Mouse (Mus musculus) kidney, embryonic 14.5 days (tissue): ENCODE measurements around the gene Gtf2h3. TPM values are rescaled to one million over a fixed set of nuclear protein-coding genes. Genes with fewer than 3 reads are reported as not detected.
A peak's percentile ranks its signal among the peaks of the same experiment; 100 is the strongest.
"Not testable (repeated sequence)": the region's sequence is repeated elsewhere in the genome, so short reads cannot be mapped to it uniquely, and the experiment has no call there.

Experiments
- ATAC-seq: fragments of 200-750 bp; cut with Nextera tagmentation; 2 replicates; pipeline ENCODE4 v1.8.0; 2017; ENCODE audit warnings: moderate number of reproducible peaks, mild to moderate bottlenecking, moderate TSS enrichment, moderate library complexity; ENCODE audit not compliant: low FRiP score, low TSS enrichment
- H3K27ac ChIP-seq: fragments of 300-500 bp; sonication (generic); 2 replicates; pipeline ENCODE4 v1.5.1; 2014; ENCODE audit warnings: low read depth, mild to moderate bottlenecking, low read length, moderate library complexity, mixed read lengths
- H3K27me3 ChIP-seq: fragments of 300-500 bp; sonication (generic); 2 replicates; pipeline ENCODE4 v1.6.1; 2014; ENCODE audit warnings: mild to moderate bottlenecking, low read length; ENCODE audit not compliant: control insufficient read depth, insufficient read depth
- H3K36me3 ChIP-seq: fragments of 300-500 bp; sonication (generic); 2 replicates; pipeline ENCODE4 v1.6.1; 2014; ENCODE audit warnings: low read length, mixed read lengths; ENCODE audit not compliant: control insufficient read depth, insufficient read depth
- H3K4me1 ChIP-seq: fragments of 300-500 bp; sonication (generic); 2 replicates; pipeline ENCODE4 v1.6.1; 2014; ENCODE audit warnings: low read length, mixed read lengths; ENCODE audit not compliant: control insufficient read depth, insufficient read depth
- H3K4me2 ChIP-seq: fragments of 300-500 bp; sonication (generic); replicated peaks from 2 replicates; pipeline ENCODE4 v1.6.1; 2014; ENCODE audit warnings: low read depth, mild to moderate bottlenecking, low read length
- H3K4me3 ChIP-seq: fragments of 300-500 bp; sonication (generic); 2 replicates; pipeline ENCODE4 v1.5.1; 2014; ENCODE audit warnings: mild to moderate bottlenecking, low read length
- H3K9ac ChIP-seq: fragments of 300-500 bp; sonication (generic); 2 replicates; pipeline ENCODE4 v1.6.1; 2014; ENCODE audit warnings: low read depth, mild to moderate bottlenecking, low read length, moderate library complexity
- H3K9me3 ChIP-seq: fragments of 300-500 bp; sonication (generic); 2 replicates; pipeline ENCODE4 v1.6.1; 2016; ENCODE audit warnings: low read length; ENCODE audit not compliant: control insufficient read depth
- WGBS: fragments of 180-500 bp; shearing (Covaris S2); extraction: QIAGEN DNeasy Blood & Tissue Kit; methylation state at CpG from one replicate; pipeline ENCODE4 v1.1.7; 2014; 5-methylcytosine and 5-hydroxymethylcytosine counted together
- polyA plus RNA-seq: library from polyadenylated mRNA; unstranded; fragments of >200 nt; fragmentation: Nextera tagmentation; extraction: Ambion mirVana; gene quantifications from 2 replicates; pipeline ENCODE4 v1.2.1, GENCODE M21; 2014

Gene Gtf2h3
- polyA plus RNA-seq, 1 experiment from 2014 or later: 79.8 TPM

DNA sequence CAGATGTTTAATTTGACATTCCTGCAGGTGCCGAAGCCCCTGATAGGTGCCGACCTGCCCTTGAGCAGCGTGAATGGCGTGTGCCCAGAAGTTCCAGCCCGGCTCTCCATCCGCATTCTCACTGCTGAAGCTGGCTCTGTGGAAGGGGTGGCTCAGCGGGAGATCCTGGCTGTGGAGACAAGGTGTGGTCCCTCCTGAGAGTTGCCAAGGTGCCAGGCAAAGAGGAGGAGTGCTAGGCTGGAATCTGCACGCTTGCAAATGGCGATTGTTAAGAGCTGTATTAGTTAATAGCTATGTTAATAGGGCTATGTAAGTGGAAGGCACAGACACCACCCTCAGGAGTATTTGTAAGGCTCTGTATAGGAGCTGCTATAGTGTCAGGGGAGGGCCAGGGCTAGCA lies 45.4 kb downstream of the Gtf2h3 start:
- Histone ChIP-seq H3K4me2 (no peak overlapping the region), H3K36me3 (no peaks in the 10 kb centered on the region), H3K9ac (no peak overlapping the region), H3K27me3 (no peaks in the 10 kb centered on the region), H3K9me3 (no peaks in the 10 kb centered on the region), H3K4me1 (peaks cover 3% of the 10 kb centered on the region; the same call in 1 of the 2 replicates), H3K27ac (no peak overlapping the region), H3K4me3 (no peak overlapping the region)
- ATAC-seq: no peak
- 94% methylated on average over 9 of the region's 9 CpGs for WGBS

DNA sequence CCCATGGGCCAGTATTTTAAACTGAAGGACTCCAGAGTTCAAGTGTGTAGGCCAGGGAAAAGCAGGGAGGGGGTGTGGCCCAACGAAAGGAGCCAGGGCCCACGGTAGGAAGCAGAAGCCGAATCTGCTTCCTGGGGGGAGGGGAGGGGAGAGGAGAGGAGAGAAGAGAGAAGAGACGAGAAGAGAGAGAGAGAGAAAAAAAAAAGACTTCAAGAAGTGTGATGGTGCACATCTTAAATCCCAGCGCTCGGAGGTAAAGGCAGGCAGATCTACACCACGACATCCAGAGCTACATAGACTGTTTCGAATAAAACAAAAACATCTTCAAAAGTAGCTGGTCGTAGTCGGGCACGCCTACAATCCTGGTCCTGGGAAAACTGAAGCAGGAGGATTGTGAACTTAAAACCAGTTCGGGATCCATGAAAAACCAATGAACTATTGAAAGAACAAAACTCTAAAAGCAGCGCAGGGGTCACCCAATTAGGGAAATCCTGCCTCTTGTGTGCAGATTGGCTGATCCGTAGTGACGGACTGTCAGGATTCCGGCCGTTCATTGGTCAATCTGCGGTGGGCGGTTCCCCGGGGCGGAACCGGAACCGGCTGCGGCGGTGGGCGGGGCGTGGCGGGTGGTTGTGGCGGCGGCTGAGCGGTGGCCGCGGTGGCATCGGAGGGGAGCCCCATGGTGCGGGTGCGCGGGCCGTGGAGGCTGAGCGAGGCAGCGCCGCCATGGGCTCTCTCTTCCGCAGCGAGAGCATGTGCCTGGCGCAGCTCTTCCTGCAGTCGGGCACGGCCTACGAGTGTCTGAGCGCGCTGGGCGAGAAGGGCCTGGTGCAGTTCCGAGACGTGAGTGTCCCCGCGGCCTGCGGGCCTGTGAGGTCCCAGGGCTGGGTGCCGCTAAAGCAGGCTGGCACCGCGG lies 49.8 kb downstream of the Gtf2h3 start, which contains the start of gene Atp6v0a2:
Gene Atp6v0a2 (plus strand): TSS at position 129 of the 916 bp plus-strand sequence.
- H3K9ac ChIP-seq: peak within 1 kb of the TSS; percentile 76
- H3K27ac ChIP-seq: peak within 1 kb of the TSS; percentile 80
- peaks cover 11% of the 10 kb centered on the region for H3K4me1 ChIP-seq
- H3K4me3 ChIP-seq: peak within 1 kb of the TSS; percentile 64
- under 1% methylated on average over 57 of the region's 58 CpGs for WGBS
- peak; percentile 96 for ATAC-seq
- peak within 1 kb of the TSS; percentile 63 for H3K4me2 ChIP-seq
- H3K36me3 ChIP-seq: peaks cover 4% of the 10 kb centered on the region; the same call in 1 of the 2 replicates
- H3K9me3 ChIP-seq: no peaks in the 10 kb centered on the region
- no peaks in the 10 kb centered on the region for H3K27me3 ChIP-seq

DNA sequence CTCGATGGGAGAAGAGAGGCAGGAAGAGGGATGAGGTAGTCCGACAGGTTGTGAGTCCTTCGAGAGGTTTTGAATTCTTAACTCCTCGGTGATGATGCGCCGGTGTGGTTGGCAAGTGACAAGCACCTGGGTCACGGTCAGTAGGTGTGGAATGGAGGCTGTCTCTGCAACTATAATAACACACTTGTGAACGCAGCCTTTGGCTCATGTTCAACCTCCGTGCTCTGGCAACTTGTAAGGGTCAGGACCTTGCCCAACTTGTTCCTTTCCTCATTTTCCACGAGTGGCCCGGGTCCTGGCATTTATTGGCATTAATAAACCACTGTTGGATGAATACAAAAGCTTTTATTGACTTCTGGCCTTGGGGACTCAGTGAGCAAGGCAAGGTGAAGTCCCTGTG lies 50.7 kb downstream of the Gtf2h3 start:
- Histone ChIP-seq H3K9ac (peak overlapping the region; percentile 76), H3K9me3 (no peaks in the 10 kb centered on the region), H3K27me3 (no peaks in the 10 kb centered on the region), H3K27ac (no peak overlapping the region), H3K4me3 (peak overlapping the region; percentile 64), H3K4me1 (peaks cover 11% of the 10 kb centered on the region), H3K4me2 (peak overlapping the region; percentile 63), H3K36me3 (peaks cover 13% of the 10 kb centered on the region; the same call in 1 of the 2 replicates)
- WGBS: 16% methylated on average over 11 of the region's 11 CpGs
- no peak for ATAC-seq

DNA sequence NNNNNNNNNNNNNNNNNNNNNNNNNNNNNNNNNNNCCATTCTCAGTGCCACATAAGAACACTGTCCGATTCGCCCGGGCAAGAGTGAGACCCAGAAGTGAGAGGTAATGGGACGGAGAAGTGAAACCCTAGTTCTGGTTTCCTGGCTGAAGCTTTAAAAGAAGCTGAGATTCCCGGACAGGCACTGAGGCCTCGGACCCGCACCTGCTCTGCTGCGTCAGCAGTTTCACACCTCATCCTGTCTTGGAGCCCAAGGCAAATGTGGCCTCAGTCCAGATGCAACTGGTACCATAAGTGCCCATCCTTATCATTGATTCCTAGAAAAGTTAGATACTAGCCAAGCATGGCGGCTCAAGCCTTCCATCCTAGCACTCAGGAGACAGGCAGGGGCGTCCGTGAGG lies 52.7 kb downstream of the Gtf2h3 start:
- Histone ChIP-seq H3K9ac (no peak overlapping the region), H3K27me3 (no peaks in the 10 kb centered on the region), H3K4me3 (no peak overlapping the region), H3K9me3 (no peaks in the 10 kb centered on the region), H3K4me1 (peaks cover 11% of the 10 kb centered on the region), H3K36me3 (peaks cover 31% of the 10 kb centered on the region), H3K27ac (no peak overlapping the region), H3K4me2 (no peak overlapping the region)
- 95% methylated on average over 11 of the region's 11 CpGs for WGBS
- ATAC-seq: no peak

DNA sequence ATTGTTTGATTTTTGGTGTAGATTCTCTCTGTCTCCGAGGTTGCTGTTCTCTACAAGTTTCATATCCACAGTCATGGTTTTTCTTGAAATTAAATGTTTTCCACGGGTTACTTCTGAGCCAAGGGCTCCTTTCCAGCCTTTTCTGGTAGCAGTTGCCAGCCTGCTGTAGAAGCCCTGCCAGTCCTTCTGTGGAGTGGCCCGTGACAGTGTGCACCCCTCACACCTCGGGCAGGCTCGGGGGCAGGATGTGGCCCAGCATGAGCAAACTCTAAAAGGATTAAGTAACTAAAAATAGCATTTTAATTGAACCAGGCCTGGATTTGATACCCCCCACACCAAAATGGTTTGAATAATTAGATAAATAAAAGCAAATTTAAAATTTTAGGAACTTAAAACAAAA lies 53.5 kb downstream of the Gtf2h3 start:
- WGBS: 79% methylated on average over 5 of the region's 5 CpGs
- peaks cover 11% of the 10 kb centered on the region for H3K4me1 ChIP-seq
- ATAC-seq: no peak
- H3K4me3 ChIP-seq: no peak overlapping the region
- H3K9ac ChIP-seq: no peak overlapping the region
- no peak overlapping the region for H3K27ac ChIP-seq
- peaks cover 39% of the 10 kb centered on the region for H3K36me3 ChIP-seq
- no peaks in the 10 kb centered on the region for H3K27me3 ChIP-seq
- no peaks in the 10 kb centered on the region for H3K9me3 ChIP-seq
- no peak overlapping the region for H3K4me2 ChIP-seq

DNA sequence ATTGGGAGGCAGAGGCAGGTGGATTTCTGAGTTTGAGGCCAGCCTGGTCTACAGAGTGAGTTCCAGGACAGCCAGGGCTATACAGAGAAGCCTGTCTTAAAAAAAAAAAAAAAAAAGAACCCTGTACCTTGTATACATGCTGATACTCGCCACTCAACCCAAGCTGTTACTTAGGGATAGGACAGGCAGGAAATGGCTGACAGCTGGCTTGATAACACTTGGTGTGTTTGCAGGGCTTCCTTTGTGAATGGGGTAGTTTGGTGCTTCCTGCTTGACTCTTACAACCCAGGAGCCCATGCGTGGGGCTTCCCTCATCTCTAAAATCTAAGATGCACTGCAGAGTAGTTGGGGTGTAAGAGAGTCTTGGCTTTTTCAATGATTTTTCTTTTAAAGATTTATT lies 54.5 kb downstream of the Gtf2h3 start:
- peaks cover 48% of the 10 kb centered on the region for H3K36me3 ChIP-seq
- 79% methylated on average over 2 of the region's 2 CpGs for WGBS

DNA sequence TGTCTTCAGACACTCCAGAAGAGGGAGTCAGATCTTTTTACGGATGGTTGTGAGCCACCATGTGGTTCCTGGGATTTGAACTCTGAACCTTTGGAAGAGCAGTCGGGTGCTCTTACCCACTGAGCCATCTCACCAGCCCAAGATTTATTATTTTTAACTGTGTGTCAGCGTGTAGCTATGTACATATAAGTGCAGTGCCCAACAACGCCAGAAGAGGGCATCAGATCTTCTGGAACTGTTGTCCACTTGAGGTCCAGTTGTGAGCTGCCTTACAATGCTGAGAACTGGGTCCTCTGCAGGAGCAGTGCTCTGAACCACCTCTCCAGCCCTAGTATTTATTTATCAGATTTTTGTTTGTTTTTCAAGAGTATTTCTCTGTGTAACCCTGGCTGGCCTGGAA lies 56.1 kb downstream of the Gtf2h3 start:
- H3K27ac ChIP-seq, H3K4me2 ChIP-seq, ATAC-seq, H3K4me3 ChIP-seq, H3K27me3 ChIP-seq, H3K4me1 ChIP-seq, H3K9me3 ChIP-seq, H3K9ac ChIP-seq: not testable (repeated sequence)
- 86% methylated on average over 4 of the region's 4 CpGs for WGBS
- peaks cover 65% of the 10 kb centered on the region for H3K36me3 ChIP-seq

More for the DNA sequence above, 54.5 kb downstream of the Gtf2h3 start:
- no peak for ATAC-seq
- Histone ChIP-seq H3K4me1 (peaks cover 8% of the 10 kb centered on the region), H3K4me3 (no peak overlapping the region), H3K27ac (no peak overlapping the region), H3K9ac (no peak overlapping the region), H3K4me2 (no peak overlapping the region), H3K27me3 (no peaks in the 10 kb centered on the region), H3K9me3 (no peaks in the 10 kb centered on the region)

DNA sequence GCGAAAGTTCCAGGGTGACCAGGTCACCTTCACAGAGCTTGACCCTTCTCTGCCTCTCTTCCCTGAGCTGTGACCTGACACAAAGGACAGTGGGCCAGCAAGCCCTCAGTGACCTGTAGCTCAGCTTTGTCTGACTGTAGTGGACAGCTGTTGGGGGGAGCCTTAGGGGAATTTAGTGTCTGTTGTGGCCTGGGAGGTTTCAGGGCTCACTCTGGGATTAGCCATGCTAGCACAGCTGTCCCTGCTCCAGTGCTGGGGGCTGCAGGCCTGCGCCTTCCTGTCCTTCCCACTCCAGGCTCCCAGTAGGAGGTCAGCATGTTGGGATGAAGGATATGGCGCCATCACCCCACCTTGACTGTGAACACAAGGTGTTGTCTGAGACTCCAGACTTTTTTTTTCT lies 57.2 kb downstream of the Gtf2h3 start:
- 95% methylated on average over 3 of the region's 3 CpGs for WGBS
- Histone ChIP-seq H3K27ac (no peak overlapping the region), H3K36me3 (peaks cover 75% of the 10 kb centered on the region), H3K27me3 (no peaks in the 10 kb centered on the region), H3K9ac (no peak overlapping the region), H3K9me3 (no peaks in the 10 kb centered on the region), H3K4me1 (no peaks in the 10 kb centered on the region), H3K4me3 (no peak overlapping the region), H3K4me2 (no peak overlapping the region)
- ATAC-seq: no peak

DNA sequence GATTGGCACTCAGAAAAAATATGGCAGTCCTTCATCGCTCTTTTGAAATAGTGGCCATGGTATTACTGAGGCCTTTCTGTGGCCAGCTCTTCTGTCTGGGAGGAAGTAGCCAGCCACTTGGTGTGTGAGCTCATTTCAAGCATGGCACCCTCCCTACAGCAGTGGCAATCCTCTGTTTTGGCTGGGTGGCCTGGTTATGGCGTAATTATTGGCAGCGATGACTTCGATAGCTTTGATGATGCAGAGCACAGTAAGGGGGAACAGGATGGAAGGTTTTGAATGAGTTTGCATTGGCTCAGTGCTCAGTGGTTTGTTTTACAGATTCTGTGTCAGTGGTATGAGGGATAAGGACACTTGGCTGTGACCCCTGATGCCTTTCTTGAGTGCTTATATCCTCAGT lies 57.8 kb downstream of the Gtf2h3 start:
- WGBS: 98% methylated on average over 4 of the region's 4 CpGs
- Histone ChIP-seq H3K36me3 (peaks cover 80% of the 10 kb centered on the region), H3K9ac (no peak overlapping the region), H3K27me3 (no peaks in the 10 kb centered on the region), H3K4me1 (no peaks in the 10 kb centered on the region), H3K4me2 (no peak overlapping the region), H3K4me3 (no peak overlapping the region), H3K27ac (no peak overlapping the region), H3K9me3 (no peaks in the 10 kb centered on the region)
- no peak for ATAC-seq
